Mouse (Mus musculus): ENCODE results near the gene Rptor. TPM values are rescaled to one million over a fixed set of nuclear protein-coding genes. Genes with fewer than 3 reads are reported as not detected.

The Rptor gene
- total RNA-seq, 4 experiments from 2014 or later = 30.3 to 35.6 (median 32.7) TPM

DNA sequence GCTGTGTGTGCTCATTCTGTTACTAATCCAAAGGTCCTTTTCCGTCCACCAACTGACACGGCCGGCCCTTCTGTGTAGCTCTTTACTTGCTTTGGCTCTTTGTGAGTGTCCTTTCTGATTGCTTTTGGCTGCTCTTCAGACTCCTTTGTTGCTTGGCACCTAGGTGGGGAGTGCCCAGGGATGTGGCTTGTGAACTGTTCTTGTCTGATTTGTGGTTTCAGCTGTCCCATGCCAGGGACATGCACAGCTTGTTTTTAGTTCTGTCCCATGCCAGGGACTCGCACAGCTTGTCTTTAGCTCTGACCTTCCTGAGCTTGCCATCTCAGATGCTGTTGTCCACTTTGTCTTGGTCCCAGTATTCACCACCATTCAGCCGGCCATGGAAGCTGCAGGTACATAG lies 4.8 kb downstream of the Rptor start:
- peak; percentile 25 for DNase-seq (ENCODE audit: low spot score)

DNA sequence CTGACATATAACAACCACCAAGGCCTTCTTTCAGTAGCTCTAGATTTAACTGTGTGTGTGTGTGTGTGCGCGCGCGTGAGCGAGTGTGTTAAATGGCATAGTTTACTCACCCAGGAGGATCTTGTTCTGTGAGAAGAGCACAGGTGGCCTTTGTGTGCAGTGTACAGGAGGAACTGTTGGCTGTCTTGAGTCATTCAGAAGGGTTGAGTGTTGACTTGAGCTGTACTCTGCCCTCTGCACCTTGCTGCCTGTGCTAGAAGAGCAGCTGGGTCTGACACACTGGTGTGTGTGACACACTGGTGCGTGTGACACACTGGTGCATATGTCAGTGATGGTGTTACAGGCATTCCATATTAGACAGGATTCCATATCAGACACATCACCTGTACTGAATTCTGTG lies 8.8 kb downstream of the Rptor start:
- DNase-seq (ENCODE audit: low spot score) = no peak

DNA sequence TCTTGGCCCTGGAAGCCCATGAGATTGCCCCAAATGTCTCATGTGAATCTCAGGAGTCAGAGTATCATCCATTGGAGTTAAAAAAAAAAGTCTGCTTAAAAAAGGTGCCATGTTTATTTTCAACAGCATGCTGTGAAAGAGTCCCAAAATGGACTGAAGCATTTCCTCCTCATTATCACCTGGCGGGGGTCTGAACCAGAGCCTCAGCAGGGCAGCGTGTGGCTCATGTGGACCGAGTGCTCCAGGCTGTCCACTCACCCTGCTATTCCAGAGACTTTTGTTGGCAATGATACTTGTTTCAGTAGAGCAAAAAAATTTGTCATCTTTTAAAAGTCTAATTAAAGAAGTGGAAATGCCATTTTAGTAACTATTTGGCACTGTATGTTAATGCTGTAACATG lies 9.5 kb downstream of the Rptor start:
- DNase-seq (ENCODE audit: low spot score) = no peak

- DNase-seq (ENCODE audit: low spot score) = no peak
Measured at GRCm38 (mm10) chr11:119615087-119615486, 12.4 kb downstream of the Rptor start.

GRCm38 (mm10) chr11:119618763-119619162 lies 16.1 kb downstream of the Rptor start:
- no peak for DNase-seq (ENCODE audit: low spot score)

DNA sequence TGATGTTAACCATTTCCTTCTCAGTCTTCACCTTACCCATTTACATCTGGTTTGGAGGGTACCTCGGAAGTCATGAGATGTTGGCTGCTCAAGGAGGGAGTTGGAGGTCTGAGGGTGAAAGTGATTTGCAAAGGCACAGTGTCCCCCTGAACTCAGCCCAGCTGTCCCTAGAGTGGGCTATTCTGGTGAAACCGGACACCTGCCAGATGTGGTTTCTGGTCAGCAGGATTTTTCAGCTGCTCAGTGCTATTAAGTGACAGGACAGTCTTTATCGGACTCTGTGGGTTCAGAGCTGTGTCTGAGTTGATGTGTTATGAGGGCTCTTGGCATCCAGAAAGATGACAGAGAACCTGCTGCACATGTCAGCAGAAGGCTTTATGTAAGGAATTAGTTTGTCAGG lies 18.6 kb downstream of the Rptor start:
- DNase-seq (ENCODE audit: low spot score) = no peak

DNA sequence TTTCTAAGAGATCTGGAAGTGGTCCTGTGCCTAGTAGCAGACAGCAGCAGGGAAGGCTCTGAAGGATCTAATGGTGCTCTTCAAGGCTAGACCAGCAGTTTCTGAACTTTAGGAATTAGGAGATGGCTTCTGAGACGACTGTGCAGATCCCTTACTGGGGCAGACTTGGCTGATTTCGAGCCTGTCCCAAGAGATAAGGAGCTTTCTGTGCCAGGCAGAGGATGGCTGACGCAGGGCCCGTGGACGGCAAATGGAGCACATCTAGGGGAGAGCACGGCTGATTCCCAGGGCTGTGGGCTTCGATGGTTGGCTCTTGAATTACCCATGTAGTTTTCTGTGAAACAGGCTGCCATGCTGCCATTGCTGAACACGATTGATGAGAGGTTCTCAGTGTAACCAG lies 21.1 kb downstream of the Rptor start:
- DNase-seq (ENCODE audit: low spot score) = no peak

- DNase-seq (ENCODE audit: low spot score) = no peak
Measured at GRCm38 (mm10) chr11:119624401-119624800, 21.7 kb downstream of the Rptor start.

DNA sequence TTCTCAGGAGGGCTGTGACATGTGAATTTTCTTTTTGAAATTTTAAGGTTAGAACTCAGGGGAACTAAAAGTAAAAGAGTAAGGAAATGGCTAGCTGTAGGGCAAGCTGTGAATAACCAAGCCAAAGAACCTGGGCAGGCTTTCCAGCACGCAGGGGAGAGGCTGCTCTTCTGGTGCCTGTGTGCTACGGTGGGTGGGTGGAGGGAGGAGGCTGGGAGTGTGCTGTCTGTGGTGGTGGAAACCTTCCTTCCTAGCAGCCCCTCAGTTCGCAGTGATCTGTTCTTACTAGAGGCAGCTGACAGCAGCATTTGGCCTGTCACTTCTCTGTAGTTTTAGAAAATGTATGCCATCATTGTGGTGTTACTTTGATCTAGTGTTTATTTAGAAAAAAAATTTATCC lies 22.2 kb downstream of the Rptor start:
- no peak for DNase-seq (ENCODE audit: low spot score)

DNA sequence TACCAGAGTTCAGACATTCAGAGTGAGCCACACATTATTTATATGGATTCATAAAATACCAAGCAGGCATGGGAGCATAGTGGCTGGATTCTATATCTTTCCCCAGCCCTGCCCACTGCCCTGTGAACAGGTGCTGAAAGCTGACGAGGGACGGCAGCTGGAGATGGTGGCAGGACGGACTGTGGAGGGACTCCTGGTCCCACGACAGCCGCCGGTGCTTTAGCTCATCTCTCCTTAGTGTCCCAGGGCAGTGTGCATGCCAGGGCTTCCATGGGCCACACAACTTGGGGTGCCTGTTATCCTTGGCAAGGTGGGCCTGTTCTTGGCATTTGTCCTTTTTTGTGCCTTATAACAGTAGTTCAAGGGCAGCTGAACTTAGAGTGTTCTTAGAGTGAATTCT lies 22.8 kb downstream of the Rptor start:
- no peak for DNase-seq (ENCODE audit: low spot score)

DNA sequence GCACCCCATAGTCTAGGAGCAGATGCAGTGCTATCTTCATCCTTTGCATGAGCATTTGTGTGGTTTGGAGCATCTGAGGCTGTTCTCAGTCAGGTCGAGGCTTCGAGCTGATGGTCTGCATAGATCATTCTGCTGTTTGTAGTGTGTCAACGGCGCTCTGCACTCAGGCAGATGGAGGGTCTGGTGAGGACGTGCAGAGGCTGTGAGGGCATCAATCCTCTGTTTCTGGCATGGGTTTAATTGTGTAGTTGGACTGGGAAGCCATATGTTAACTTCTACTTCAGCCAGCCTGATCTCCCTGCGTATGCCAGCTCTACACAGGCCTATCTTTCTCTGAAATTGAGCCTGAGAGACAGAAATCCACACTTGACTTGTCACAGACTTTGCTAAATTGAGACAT lies 23.2 kb downstream of the Rptor start:
- DNase-seq (ENCODE audit: low spot score) = no peak

GRCm38 (mm10) chr11:119627243-119627642 lies 24.5 kb downstream of the Rptor start:
- DNase-seq (ENCODE audit: low spot score) = no peak

GRCm38 (mm10) chr11:119629072-119629471 lies 26.4 kb downstream of the Rptor start:
- no peak for DNase-seq (ENCODE audit: low spot score)

DNA sequence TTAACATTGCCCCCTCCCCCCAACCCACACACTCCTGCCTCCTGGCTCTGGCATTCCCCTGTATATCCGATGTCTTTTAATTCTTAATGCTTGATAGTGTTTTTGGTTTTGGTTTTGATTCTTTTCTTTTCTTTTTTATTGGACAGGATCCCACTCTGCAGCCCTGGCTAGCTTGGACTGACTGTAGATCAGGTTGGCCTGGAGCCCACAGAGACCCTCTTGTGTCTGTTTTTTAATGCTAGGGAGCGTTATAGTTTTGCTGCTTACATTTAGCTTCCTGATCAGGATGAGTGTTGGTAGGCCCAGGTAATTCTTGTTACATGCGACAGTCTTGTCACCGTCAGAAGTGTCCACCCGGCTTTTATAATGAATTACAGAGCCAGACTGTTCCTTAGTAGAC lies 27.6 kb downstream of the Rptor start:
- DNase-seq (ENCODE audit: low spot score) = no peak

GRCm38 (mm10) chr11:119631222-119631870 lies 28.6 kb downstream of the Rptor start:
- no peak for DNase-seq (ENCODE audit: low spot score)

DNA sequence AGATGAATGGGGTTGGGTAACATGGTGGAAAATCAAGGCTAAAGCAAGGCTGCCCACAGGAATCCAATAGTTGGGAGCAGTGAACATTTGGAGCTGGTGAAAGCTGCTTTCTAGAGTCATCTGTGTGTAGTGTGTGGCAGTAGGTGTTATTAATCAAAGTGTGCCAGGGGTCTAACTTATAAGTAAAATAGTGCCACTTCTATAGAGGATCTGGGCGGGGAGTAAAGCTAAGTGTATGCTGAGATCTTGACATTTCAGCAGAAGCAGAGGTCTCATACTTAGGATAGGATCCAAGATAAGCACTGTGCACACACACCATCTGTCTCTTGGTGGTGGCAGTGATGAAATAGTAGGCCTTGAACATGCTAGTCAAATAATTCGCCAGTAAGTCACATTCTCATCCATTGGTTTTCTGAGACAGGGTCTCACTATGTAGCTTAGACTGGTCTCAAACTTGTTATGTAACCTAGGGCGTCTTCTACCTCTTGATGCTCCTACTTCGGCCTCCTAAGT lies 33.7 kb downstream of the Rptor start:
- DNase-seq (ENCODE audit: low spot score) = no peak

DNA sequence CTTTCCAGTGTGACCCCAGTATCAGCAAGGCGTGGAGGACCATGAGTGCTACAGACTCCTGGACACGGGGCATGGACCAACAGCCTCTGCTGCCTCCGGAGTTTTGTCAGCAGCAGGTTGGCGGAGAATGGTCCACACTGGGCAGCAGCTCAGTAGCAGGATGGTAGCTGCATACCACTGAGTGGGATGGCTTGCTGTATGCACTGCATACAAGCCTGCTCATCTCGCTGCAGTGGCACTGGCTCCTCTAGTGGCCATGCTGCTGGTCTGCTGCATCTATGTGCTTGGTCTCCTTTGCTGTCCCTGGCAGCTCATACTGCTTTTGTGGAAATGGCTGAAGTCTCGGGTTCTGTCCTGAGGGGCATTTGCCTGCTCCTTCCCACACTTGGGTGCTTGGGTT lies 34.8 kb downstream of the Rptor start:
- DNase-seq (ENCODE audit: low spot score) = no peak

- no peak for DNase-seq (ENCODE audit: low spot score)
Measured at GRCm38 (mm10) chr11:119640491-119640890, 37.8 kb downstream of the Rptor start.

- DNase-seq (ENCODE audit: low spot score) = no peak
Measured at GRCm38 (mm10) chr11:119641831-119642381, 39.2 kb downstream of the Rptor start.

DNA sequence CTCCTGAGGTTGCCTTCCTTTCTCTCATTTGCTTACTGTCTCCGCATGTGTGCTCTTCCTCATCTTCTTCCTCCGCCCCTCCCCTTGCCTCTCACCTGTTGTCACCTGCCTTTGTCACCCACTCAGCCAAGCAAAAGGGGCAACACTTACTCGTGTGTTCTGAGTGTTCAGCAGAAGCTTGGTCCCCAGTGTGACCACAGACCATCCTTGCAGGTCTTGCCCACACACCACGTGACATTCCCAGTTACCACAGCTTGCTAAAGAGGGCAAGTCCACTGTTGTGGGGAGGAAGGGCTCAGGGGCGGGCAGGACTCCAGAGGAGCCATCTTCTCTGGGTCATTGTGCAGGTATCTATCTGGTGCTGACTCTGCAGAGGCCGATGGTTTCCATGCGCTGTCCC lies 40.6 kb downstream of the Rptor start:
- DNase-seq (ENCODE audit: low spot score) = no peak

GRCm38 (mm10) chr11:119644140-119644539 lies 41.4 kb downstream of the Rptor start:
- no peak for DNase-seq (ENCODE audit: low spot score)

- DNase-seq (ENCODE audit: low spot score) = no peak
Measured at GRCm38 (mm10) chr11:119644612-119645379, 42.1 kb downstream of the Rptor start.

DNA sequence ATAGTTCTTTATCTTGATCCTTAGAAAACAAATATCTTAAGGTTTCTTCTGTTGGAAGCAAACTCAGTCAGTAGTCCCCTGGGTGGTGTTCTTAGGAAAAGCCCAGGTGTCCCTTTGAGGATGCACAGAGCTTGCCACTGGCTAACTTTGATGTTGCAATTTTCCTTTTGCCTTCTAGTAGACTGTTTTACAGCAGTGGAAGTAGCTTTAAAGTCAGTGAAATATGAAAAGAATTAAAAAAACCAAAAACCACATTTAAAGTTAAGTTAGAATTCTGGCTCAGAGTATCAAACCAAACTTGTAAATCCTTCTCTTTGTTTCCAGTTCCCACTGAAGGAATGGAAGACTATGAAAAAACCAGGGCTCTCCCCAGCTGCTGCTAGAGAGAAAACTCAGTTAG lies 47.8 kb downstream of the Rptor start:
- DNase-seq (ENCODE audit: low spot score) = no peak
